32 mouse cellular contexts compared by ENCODE assay signal in genomic region chr7:140748116-140748826, GRCm38 (mm10). TPM values are rescaled to one million over a fixed set of nuclear protein-coding genes. Genes with fewer than 3 reads are reported as not detected.
A peak's percentile ranks its signal among the peaks of the same experiment; 100 is the strongest.
DNase-seq lines count a peak whose midpoint lies in the region; ATAC-seq and TF ChIP-seq lines count a peak whose summit lies in the region.
"Had no signal": no experiment of that assay in that cellular context is flagged by ENCODE, and none has a peak within 500 bp of the region (broad histone marks: within the 10 kb centered on the region; RNA-seq: fewer than 3 reads in every experiment).

No protein-coding gene starts in this region.

- no peak for TF ChIP-seq POLR2A in kidney, adult 2 months (IDR thresholded peaks at IDR 0.05; ENCODE audit: low read depth, low read length)

- H3K27me3 ChIP-seq in kidney, adult 2 months (replicated peaks; ENCODE audit: control insufficient read depth, insufficient read depth, low read length), result no peaks in the 10 kb centered on the region
- no peaks in the 10 kb centered on the region for H3K27me3 ChIP-seq in liver, postnatal 0 days (ENCODE audit: insufficient read depth, low read length)
- H3K27me3 ChIP-seq in liver, embryonic 12.5 days (replicated peaks), result no peaks in the 10 kb centered on the region
- no peaks in the 10 kb centered on the region for H3K27me3 ChIP-seq in hindbrain, embryonic 13.5 days
- H3K27me3 ChIP-seq: forebrain, embryonic 13.5 days; heart, embryonic 15.5 days had no signal

- TF ChIP-seq EP300 in liver, postnatal 0 days (IDR thresholded peaks at IDR 0.05; ENCODE audit: low read depth), result 0 out of 2 replicates have a peak, but pooled peaks have one; percentile 10

- no peak overlapping the region for H3K4me3 ChIP-seq in kidney, adult 2 months (ENCODE audit: insufficient read depth, low read depth, low read length)
- H3K4me3 ChIP-seq in liver, postnatal 0 days (ENCODE audit: low read depth, low read length), result no peak overlapping the region
- no peak overlapping the region for H3K4me3 ChIP-seq in liver, embryonic 12.5 days
- no peak overlapping the region for H3K4me3 ChIP-seq in hindbrain, embryonic 13.5 days
- H3K4me3 ChIP-seq: forebrain, embryonic 10.5 days; forebrain, embryonic 13.5 days; heart, embryonic 15.5 days; hindbrain, embryonic 10.5 days had no signal

- ATAC-seq in liver, postnatal 0 days, result no peak
- no peak for ATAC-seq in liver, embryonic 12.5 days
- ATAC-seq in hindbrain, embryonic 13.5 days (ENCODE audit: low FRiP score), result no peak
- ATAC-seq: forebrain, embryonic 13.5 days; forebrain, embryonic 16.5 days; hindbrain, postnatal 0 days had no signal

- WGBS in kidney, adult 2 months, result 57% methylated on average over 6 of the region's 6 CpGs
- 67% methylated on average over 6 of the region's 6 CpGs for WGBS in liver, postnatal 0 days (ENCODE audit: insufficient replicate concordance)
- 58% methylated on average over 6 of the region's 6 CpGs for WGBS in liver, embryonic 12.5 days (ENCODE audit: insufficient replicate concordance)
- 89% methylated on average over 6 of the region's 6 CpGs for WGBS in hindbrain, embryonic 13.5 days

- H3K4me2 ChIP-seq in liver, postnatal 0 days (ENCODE audit: low read depth, low read length), result no peak overlapping the region
- no peak overlapping the region for H3K4me2 ChIP-seq in liver, embryonic 12.5 days
- H3K4me2 ChIP-seq in hindbrain, embryonic 13.5 days, result no peak overlapping the region
- H3K4me2 ChIP-seq: forebrain, embryonic 13.5 days; heart, embryonic 11.5 days; heart, embryonic 15.5 days; hindbrain, embryonic 14.5 days had no signal

- TF ChIP-seq CTCF in kidney, adult 2 months (conservative IDR thresholded peaks at IDR 0.05; ENCODE audit: insufficient read depth, insufficient read length, low read depth, low read length), result no peak
- TF ChIP-seq CTCF in liver, postnatal 0 days (IDR thresholded peaks at IDR 0.05; ENCODE audit: low read depth), result no peak

- peaks cover 2% of the 10 kb centered on the region; the same call in 1 of the 2 replicates for H3K4me1 ChIP-seq in kidney, adult 2 months (ENCODE audit: control insufficient read depth, insufficient read depth, low read length)
- H3K4me1 ChIP-seq in liver, postnatal 0 days (ENCODE audit: insufficient read depth), result no peaks in the 10 kb centered on the region
- H3K4me1 ChIP-seq in liver, embryonic 12.5 days, result no peaks in the 10 kb centered on the region
- no peaks in the 10 kb centered on the region for H3K4me1 ChIP-seq in hindbrain, embryonic 13.5 days (replicated peaks)
- H3K4me1 ChIP-seq: forebrain, embryonic 10.5 days; forebrain, embryonic 13.5 days; heart, embryonic 15.5 days; hindbrain, embryonic 10.5 days had no signal

- H3K27ac ChIP-seq in kidney, adult 2 months (ENCODE audit: insufficient read depth, low read depth, low read length), result peak overlapping the region; percentile 10; the same call in 1 of the 2 replicates
- H3K27ac ChIP-seq in liver, postnatal 0 days (ENCODE audit: low read depth), result no peak overlapping the region
- no peak overlapping the region for H3K27ac ChIP-seq in liver, embryonic 12.5 days
- H3K27ac ChIP-seq in hindbrain, embryonic 13.5 days, result no peak overlapping the region
- H3K27ac ChIP-seq: forebrain, embryonic 10.5 days; forebrain, embryonic 13.5 days; heart, embryonic 15.5 days; hindbrain, embryonic 10.5 days; hindbrain, embryonic 14.5 days; hindbrain, postnatal 0 days had no signal

- DNase-seq in kidney, adult 2 months, result peak; percentile 58
- no peak for DNase-seq in kidney, postnatal 10 days
- DNase-seq in layer of hippocampus, adult 9-11 months, result peak; percentile 34
- DNase-seq in layer of hippocampus, adult 8-10 months (ENCODE audit: low spot score in 2 of 2), result no peak
- no peak for DNase-seq in liver, postnatal 0 days
- DNase-seq: adrenal gland, adult 8-10 months; adrenal gland, postnatal 25 days; B cell, adult 2 months; cerebellum, adult 18-20 months; cerebellum, adult 9-10 months; cerebellum, postnatal 14 days; gastrocnemius, postnatal 10 days; gastrocnemius, postnatal 36 days; heart, postnatal 10 days; heart, postnatal 36 days had no signal

- no peak overlapping the region for H3K9ac ChIP-seq in liver, postnatal 0 days (replicated peaks)
- no peak overlapping the region for H3K9ac ChIP-seq in liver, embryonic 12.5 days
- no peak overlapping the region for H3K9ac ChIP-seq in hindbrain, embryonic 13.5 days
- H3K9ac ChIP-seq: forebrain, embryonic 13.5 days; heart, embryonic 15.5 days; hindbrain, embryonic 14.5 days had no signal

- H3K36me3 ChIP-seq in kidney, adult 2 months (ENCODE audit: control insufficient read depth, insufficient read depth, low read length), result no peaks in the 10 kb centered on the region
- no peaks in the 10 kb centered on the region for H3K36me3 ChIP-seq in liver, postnatal 0 days (replicated peaks; ENCODE audit: insufficient read depth, low read length)
- no peaks in the 10 kb centered on the region for H3K36me3 ChIP-seq in liver, embryonic 12.5 days
- H3K36me3 ChIP-seq in hindbrain, embryonic 13.5 days, result no peaks in the 10 kb centered on the region
- H3K36me3 ChIP-seq: forebrain, embryonic 10.5 days; G1E; heart, embryonic 15.5 days; hindbrain, embryonic 10.5 days had no signal

- H3K9me3 ChIP-seq in liver, postnatal 0 days (ENCODE audit: low read length), result no peaks in the 10 kb centered on the region
- no peaks in the 10 kb centered on the region for H3K9me3 ChIP-seq in liver, embryonic 12.5 days (replicated peaks)
- H3K9me3 ChIP-seq in hindbrain, embryonic 13.5 days, result no peaks in the 10 kb centered on the region
- H3K9me3 ChIP-seq: forebrain, embryonic 10.5 days; G1E; heart, embryonic 15.5 days; hindbrain, embryonic 10.5 days had no signal

RNA-seq across cellular contexts. Expression of gene Cyp2e1, which starts 15.3 kb away (rescaled TPM):
- 78.0 and 92.8 TPM in 2 replicates for polyA plus RNA-seq in kidney, adult 2 months (2012; rRNA removed)
- under 1 TPM in 1 of 4 experiments, not detected in 3; 0.35 TPM for total RNA-seq in layer of hippocampus, adult 8-10 months (2022)
- 556 and 629 TPM in 2 replicates for polyA plus RNA-seq in liver, postnatal 0 days (2015; fragmentation: Nextera tagmentation; extraction: Ambion mirVana)
- not detected in 2 replicates for polyA plus RNA-seq in liver, embryonic 12.5 days (2016; fragmentation: Nextera tagmentation; extraction: Ambion mirVana)
- polyA plus RNA-seq in hindbrain, embryonic 13.5 days (2015; fragmentation: Nextera tagmentation; extraction: Ambion mirVana), result not detected in 2 replicates
- total RNA-seq: CH12.LX; granulocyte monocyte progenitor cell, adult 5-6 weeks; hindbrain, postnatal 0 days had no signal
- polyA plus RNA-seq: embryonic facial prominence, embryonic 11.5 days; embryonic facial prominence, embryonic 14.5 days; forebrain, embryonic 10.5 days; forebrain, embryonic 13.5 days; forebrain, embryonic 16.5 days; G1E; heart, embryonic 11.5 days; heart, embryonic 15.5 days; hindbrain, embryonic 10.5 days; hindbrain, embryonic 14.5 days; hindbrain, postnatal 0 days had no signal

RNA-seq across cellular contexts. Expression of gene Syce1, which starts 39.4 kb away (rescaled TPM):
- polyA plus RNA-seq in kidney, adult 2 months (2012; rRNA removed), result 0.05 and 0.10 TPM in 2 replicates
- total RNA-seq in layer of hippocampus, adult 8-10 months (2022), result under 1 TPM in 3 of 4 experiments, not detected in 1; 0.43 to 0.72 (median 0.63) TPM
- not detected in 2 replicates for polyA plus RNA-seq in liver, postnatal 0 days (2015; fragmentation: Nextera tagmentation; extraction: Ambion mirVana)
- 0.15 TPM in 1 of 2 replicates, not detected in the other for polyA plus RNA-seq in liver, embryonic 12.5 days (2016; fragmentation: Nextera tagmentation; extraction: Ambion mirVana)
- polyA plus RNA-seq in hindbrain, embryonic 13.5 days (2015; fragmentation: Nextera tagmentation; extraction: Ambion mirVana), result 0.26 and 0.57 TPM in 2 replicates
- total RNA-seq: adrenal gland, adult 8-10 months; adrenal gland, postnatal 25 days; CH12.LX; G1E; gastrocnemius, adult 18-20 months; gastrocnemius, postnatal 10 days; gastrocnemius, postnatal 36 days; heart, postnatal 10 days; heart, postnatal 36 days; hindbrain, postnatal 0 days had no signal
- polyA plus RNA-seq: forebrain, embryonic 10.5 days; forebrain, embryonic 13.5 days; G1E had no signal

RNA-seq across cellular contexts. Expression of gene Olfr541, which starts 51.2 kb away (rescaled TPM):
- polyA plus RNA-seq in kidney, adult 2 months (2012; rRNA removed), result not detected in 2 replicates
- under 1 TPM in 1 of 4 experiments, not detected in 3; 0.23 TPM for total RNA-seq in layer of hippocampus, adult 8-10 months (2022)
- not detected in 2 replicates for polyA plus RNA-seq in liver, postnatal 0 days (2015; fragmentation: Nextera tagmentation; extraction: Ambion mirVana)
- polyA plus RNA-seq in liver, embryonic 12.5 days (2016; fragmentation: Nextera tagmentation; extraction: Ambion mirVana), result not detected in 2 replicates
- not detected in 2 replicates for polyA plus RNA-seq in hindbrain, embryonic 13.5 days (2015; fragmentation: Nextera tagmentation; extraction: Ambion mirVana)
- total RNA-seq: adrenal gland, adult 8-10 months; adrenal gland, postnatal 25 days; CH12.LX; gastrocnemius, adult 18-20 months; gastrocnemius, postnatal 10 days; gastrocnemius, postnatal 36 days; granulocyte monocyte progenitor cell, adult 5-6 weeks; heart, adult 8-10 months; heart, postnatal 10 days; heart, postnatal 36 days; hindbrain, postnatal 0 days had no signal
- polyA plus RNA-seq: embryonic facial prominence, embryonic 11.5 days; embryonic facial prominence, embryonic 14.5 days; forebrain, embryonic 10.5 days; forebrain, embryonic 13.5 days; forebrain, embryonic 16.5 days; G1E; heart, embryonic 11.5 days; heart, embryonic 15.5 days; hindbrain, embryonic 10.5 days; hindbrain, embryonic 14.5 days; hindbrain, postnatal 0 days had no signal

Comparison
In these comparisons a context has a peak if more than half of its experiments do, and no peak if none do; other contexts are left out.
1. DNase-seq: peak in kidney, adult 2 months (single experiment) and layer of hippocampus, adult 9-11 months (single experiment); none in kidney, postnatal 10 days (single experiment), layer of hippocampus, adult 8-10 months (0 of 2) and liver, postnatal 0 days (single experiment).
2. RNA of gene Cyp2e1, which starts 15.3 kb away (polyA plus RNA-seq): 556 to 629 TPM in liver, postnatal 0 days and 78.0 to 92.8 TPM in kidney, adult 2 months; not detected in liver, embryonic 12.5 days and not detected in hindbrain, embryonic 13.5 days; every median in the first group is over 10 times any median in the second.